Mouse (Mus musculus): ENCODE results near the gene Ror1. TPM values are rescaled to one million over a fixed set of nuclear protein-coding genes. Genes with fewer than 3 reads are reported as not detected.

Gene Ror1
- polyA plus RNA-seq, 1 experiment, result 8.9 TPM

DNA sequence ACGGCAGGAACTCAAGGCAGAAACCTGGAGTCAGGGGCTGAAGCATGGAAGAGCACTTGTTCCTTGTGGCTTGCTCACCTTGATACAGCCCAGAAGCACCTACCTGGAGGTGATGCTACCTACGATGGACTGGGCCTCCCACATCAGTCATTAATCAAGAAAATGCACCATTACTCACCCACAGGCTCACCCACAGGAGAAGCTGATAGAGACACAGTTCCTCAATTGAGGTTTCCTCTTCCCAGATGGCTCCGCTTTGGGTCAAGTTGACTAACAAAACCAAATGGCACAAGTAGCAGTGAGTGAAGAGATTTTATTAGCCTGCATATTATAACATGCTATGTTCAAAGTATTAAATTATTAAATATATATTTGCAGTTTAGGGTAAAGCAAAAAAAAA, 392.9 kb downstream of the Ror1 start:
- DNase-seq (ENCODE audit: low spot score), result no peak

Other genes with a start within 250 kb of the Ror1 start
- gene Pgm1, start 166.4 kb upstream of the Ror1 start, polyA plus RNA-seq (2012; rRNA removed), result 53.3 and 54.5 TPM in 2 replicates
- 6.2 and 7.3 TPM in 2 replicates for gene Itgb3bp, start 166.0 kb upstream of the Ror1 start, polyA plus RNA-seq (2012; rRNA removed)